Mouse (Mus musculus) embryo, embryonic 11.5 days (tissue): ENCODE data around the gene 9530003J23Rik.
"Not testable (repeated sequence)": the region's sequence is repeated elsewhere in the genome, so short reads cannot be mapped to it uniquely, and the experiment has no call there.

ENCODE experiments used
- DNase-seq: peaks from one replicate; pipeline ENCODE4 v3.0.0-alpha.2; 2012; ENCODE audit warnings: low read depth, low spot score

9530003J23Rik gene

GRCm38 (mm10) chr10:117238603-117239002 lies at the start of gene 9530003J23Rik:
Gene 9530003J23Rik (minus strand): TSS chr10:117238703.
- no peak for DNase-seq

GRCm38 (mm10) chr10:117287226-117287850 lies 48.8 kb upstream of the 9530003J23Rik start:
- no peak for DNase-seq

GRCm38 (mm10) chr10:117286366-117286970 lies 48.0 kb upstream of the 9530003J23Rik start:
- no peak for DNase-seq

- DNase-seq = not testable (repeated sequence)
These were observed 47.1 kb upstream of the 9530003J23Rik start for GRCm38 (mm10) chr10:117285584-117285983.

GRCm38 (mm10) chr10:117284578-117285520 lies 46.3 kb upstream of the 9530003J23Rik start:
- DNase-seq = no peak

GRCm38 (mm10) chr10:117283871-117284577 lies 45.5 kb upstream of the 9530003J23Rik start:
- no peak for DNase-seq

- DNase-seq = not testable (repeated sequence)
These were observed 44.7 kb upstream of the 9530003J23Rik start for GRCm38 (mm10) chr10:117283196-117283595.

- no peak for DNase-seq
These were observed 44.0 kb upstream of the 9530003J23Rik start for GRCm38 (mm10) chr10:117282551-117282950.

- DNase-seq = no peak
These were observed 43.5 kb upstream of the 9530003J23Rik start, which contains the start of gene Lyz2 for GRCm38 (mm10) chr10:117282049-117282448. Gene Lyz2 (minus strand): TSS chr10:117282321.

- no peak for DNase-seq
These were observed 42.9 kb upstream of the 9530003J23Rik start for GRCm38 (mm10) chr10:117281381-117281920.

- DNase-seq = no peak
These were observed 41.5 kb upstream of the 9530003J23Rik start for GRCm38 (mm10) chr10:117280000-117280399.

GRCm38 (mm10) chr10:117278510-117278909 lies 40.0 kb upstream of the 9530003J23Rik start:
- not testable (repeated sequence) for DNase-seq

- DNase-seq = not testable (repeated sequence)
These were observed 39.3 kb upstream of the 9530003J23Rik start for GRCm38 (mm10) chr10:117277779-117278178.

- no peak for DNase-seq
These were observed 37.3 kb upstream of the 9530003J23Rik start for GRCm38 (mm10) chr10:117275681-117276369.

GRCm38 (mm10) chr10:117274645-117275044 lies 36.1 kb upstream of the 9530003J23Rik start:
- not testable (repeated sequence) for DNase-seq

GRCm38 (mm10) chr10:117272023-117272422 lies 33.5 kb upstream of the 9530003J23Rik start:
- no peak for DNase-seq

GRCm38 (mm10) chr10:117259870-117260269 lies 21.4 kb upstream of the 9530003J23Rik start:
- DNase-seq = no peak

GRCm38 (mm10) chr10:117235866-117236265 lies 2.6 kb downstream of the 9530003J23Rik start:
- no peak for DNase-seq

- DNase-seq = no peak
These were observed 3.7 kb downstream of the 9530003J23Rik start for GRCm38 (mm10) chr10:117234825-117235224.

- no peak for DNase-seq
These were observed 8.7 kb downstream of the 9530003J23Rik start for GRCm38 (mm10) chr10:117229826-117230225.
